Mouse (Mus musculus) liver, embryonic 14.5 days (tissue): Measurements from ENCODE around the gene Hist1h4b. TPM values are rescaled to one million over a fixed set of nuclear protein-coding genes. Genes with fewer than 3 reads are reported as not detected.
"Not testable (repeated sequence)": the region's sequence is repeated elsewhere in the genome, so short reads cannot be mapped to it uniquely, and the experiment has no call there.

Experiments
- ATAC-seq: fragments of 200-750 bp; cut with Nextera tagmentation; 2 replicates; pipeline ENCODE4 v1.8.0; 2017; ENCODE audit warnings: moderate number of reproducible peaks, mild to moderate bottlenecking, moderate library complexity; ENCODE audit not compliant: insufficient read depth
- DNase-seq, 3 experiments: peaks; one replicate each; pipeline ENCODE4 v3.0.0-alpha.2; 2012 to 2013; ENCODE audit warnings: low read depth in 3 of 3, low spot score in 3 of 3
- H3K27ac ChIP-seq: fragments of 300-500 bp; sonication (generic); 2 replicates; pipeline ENCODE4 v1.5.1; 2014; ENCODE audit warnings: moderate library complexity, mild to moderate bottlenecking, control low read depth, inconsistent platforms
- H3K27me3 ChIP-seq: fragments of 300-500 bp; sonication (generic); 2 replicates; pipeline ENCODE4 v1.6.1; 2014; ENCODE audit warnings: mild to moderate bottlenecking, low read length, moderate library complexity; ENCODE audit not compliant: control insufficient read depth, insufficient read depth
- H3K36me3 ChIP-seq: fragments of 300-500 bp; sonication (generic); replicated peaks from 2 replicates; pipeline ENCODE4 v1.6.1; 2014; ENCODE audit warnings: low read depth; ENCODE audit not compliant: control insufficient read depth, insufficient read depth
- H3K4me1 ChIP-seq, 2 experiments: fragments of 200-500 bp in 1 of 2; fragments of 300-500 bp in 1 of 2; sonication (generic) in 1 of 2; replicated peaks; 2 replicates each; pipeline ENCODE4 v1.6.1; 2012 to 2014; ENCODE audit warnings: antibody characterized with exemption in 1 of 2, inconsistent platforms in 1 of 2, low read length in 1 of 2; ENCODE audit not compliant: control insufficient read depth in 2 of 2, insufficient read depth in 2 of 2
- H3K4me2 ChIP-seq: fragments of 300-500 bp; sonication (generic); 2 replicates; pipeline ENCODE4 v1.6.1; 2014; ENCODE audit warnings: low read depth, mild to moderate bottlenecking, control low read depth, moderate library complexity
- H3K4me3 ChIP-seq, 2 experiments: fragments of 200-500 bp in 1 of 2; fragments of 300-500 bp in 1 of 2; sonication (generic) in 1 of 2; 2 replicates each; pipeline ENCODE4 v1.5.1; 2012 to 2014; ENCODE audit warnings: low read depth in 2 of 2, low read length in 2 of 2, mild to moderate bottlenecking in 2 of 2, control low read depth in 1 of 2, inconsistent platforms in 1 of 2, moderate library complexity in 1 of 2; ENCODE audit not compliant: insufficient read depth in 1 of 2
- H3K9ac ChIP-seq: fragments of 300-500 bp; sonication (generic); replicated peaks from 2 replicates; pipeline ENCODE4 v1.6.1; 2014; ENCODE audit warnings: mild to moderate bottlenecking, control low read depth, moderate library complexity
- H3K9me3 ChIP-seq: fragments of 300-500 bp; sonication (generic); 2 replicates; pipeline ENCODE4 v1.6.1; 2016; ENCODE audit warnings: low read length, mixed read lengths; ENCODE audit not compliant: control insufficient read depth
- CTCF ChIP-seq: IDR thresholded peaks from 2 replicates; pipeline ENCODE4 v1.5.1; 2016; ENCODE audit warnings: antibody characterized with exemption, low read depth, control low read depth
- EP300 ChIP-seq: IDR thresholded peaks from 2 replicates; pipeline ENCODE4 v1.6.1; 2016; ENCODE audit warnings: antibody characterized with exemption, low read depth
- WGBS: fragments of 180-500 bp; shearing (Covaris S2); extraction: QIAGEN DNeasy Blood & Tissue Kit; methylation state at CpG from one replicate; pipeline ENCODE4 v1.1.7; 2014; ENCODE audit not compliant: insufficient replicate concordance; 5-methylcytosine and 5-hydroxymethylcytosine counted together
- polyA plus RNA-seq, 2 experiments: library from polyadenylated mRNA; depleted of rRNA in 1 of 2; stranded (reverse) in 1 of 2; unstranded in 1 of 2; fragments of >200 nt; fragmentation: Nextera tagmentation in 1 of 2; extraction: Ambion mirVana in 1 of 2; gene quantifications; 2 replicates each; pipeline versions ENCODE4 v1.2.1 to v1.2.3; 2012 to 2014

The Hist1h4b gene
- polyA plus RNA-seq, 2 experiments, result 5.1 to 21.6 TPM

GRCm38 (mm10) chr13:23761871-23762821, 5.3 kb downstream of the Hist1h4b start, which contains the start of gene Hist1h3a:
Gene Hist1h3a (minus strand): TSS chr13:23762386.
- peak; percentile 65; the same call in 1 of the 2 replicates for TF ChIP-seq EP300
- H3K36me3 ChIP-seq, H3K27me3 ChIP-seq, H3K9me3 ChIP-seq: not testable (repeated sequence)
- DNase-seq (peak; percentile 87 to 88 (median 88)), ATAC-seq (peak; percentile 46)
- peak within 1 kb of the TSS; percentile 99 for H3K27ac ChIP-seq
- peak within 1 kb of the TSS; percentile 93 for H3K9ac ChIP-seq
- H3K4me1 ChIP-seq, result peaks cover 28 to 44% of the 10 kb centered on the region in 2 experiments
- H3K4me3 ChIP-seq, result peak within 1 kb of the TSS; percentile 49 to 62
- H3K4me2 ChIP-seq, result peak within 1 kb of the TSS; percentile 88
- under 1% methylated on average over 29 of the region's 52 CpGs for WGBS

DNA sequence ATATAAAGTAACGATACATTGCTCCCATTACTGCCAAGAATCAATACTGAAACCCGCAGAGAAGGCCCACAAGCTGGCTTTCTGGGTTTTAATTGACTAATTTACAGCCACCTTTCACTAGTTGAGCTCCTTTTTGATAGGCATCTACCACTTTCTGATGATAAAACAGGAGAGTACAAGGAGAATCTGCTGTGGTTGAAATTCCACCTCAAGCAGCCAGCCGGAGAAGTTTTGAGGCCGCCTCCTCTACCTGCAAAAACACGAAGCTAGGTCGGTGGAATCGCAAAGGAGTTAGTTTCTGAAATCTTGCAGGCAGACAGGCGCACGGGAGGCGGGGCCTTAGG, 6.4 kb downstream of the Hist1h4b start:
- peak overlapping the region; percentile 93 for H3K9ac ChIP-seq
- H3K27me3 ChIP-seq, result no peaks in the 10 kb centered on the region
- peaks cover 28 to 37% of the 10 kb centered on the region in 2 experiments for H3K4me1 ChIP-seq
- peak overlapping the region; percentile 99 for H3K27ac ChIP-seq
- ATAC-seq (no peak), DNase-seq (peak in 1 of 3 experiments; percentile 91)
- no peaks in the 10 kb centered on the region for H3K36me3 ChIP-seq
- H3K4me3 ChIP-seq, result peak overlapping the region; percentile 33 to 62; a peak in 3 of 4 replicates
- TF ChIP-seq EP300, result no peak
- TF ChIP-seq CTCF, result no peak
- WGBS, result under 1% methylated on average over 10 of the region's 10 CpGs
- peak overlapping the region; percentile 88 for H3K4me2 ChIP-seq
- H3K9me3 ChIP-seq, result no peaks in the 10 kb centered on the region

- peak in 2 of 3 experiments; percentile 89 to 91 for DNase-seq
- TF ChIP-seq EP300 (peak; percentile 72), CTCF (no peak)
- 2% methylated on average over 34 of the region's 34 CpGs for WGBS
- Histone ChIP-seq H3K27me3 (no peaks in the 10 kb centered on the region), H3K27ac (peak within 1 kb of the TSS; percentile 99), H3K4me2 (peak within 1 kb of the TSS; percentile 88), H3K4me3 (peak within 1 kb of the TSS; percentile 60 to 62), H3K9me3 (no peaks in the 10 kb centered on the region), H3K9ac (peak within 1 kb of the TSS; percentile 93), H3K36me3 (no peaks in the 10 kb centered on the region), H3K4me1 (peaks cover 27 to 37% of the 10 kb centered on the region in 2 experiments)
- ATAC-seq, result peak; percentile 27
Measured at GRCm38 (mm10) chr13:23763586-23764323, 6.9 kb downstream of the Hist1h4b start, which contains the start of gene Hist1h1a. Gene Hist1h1a (plus strand): TSS chr13:23763666.

DNA sequence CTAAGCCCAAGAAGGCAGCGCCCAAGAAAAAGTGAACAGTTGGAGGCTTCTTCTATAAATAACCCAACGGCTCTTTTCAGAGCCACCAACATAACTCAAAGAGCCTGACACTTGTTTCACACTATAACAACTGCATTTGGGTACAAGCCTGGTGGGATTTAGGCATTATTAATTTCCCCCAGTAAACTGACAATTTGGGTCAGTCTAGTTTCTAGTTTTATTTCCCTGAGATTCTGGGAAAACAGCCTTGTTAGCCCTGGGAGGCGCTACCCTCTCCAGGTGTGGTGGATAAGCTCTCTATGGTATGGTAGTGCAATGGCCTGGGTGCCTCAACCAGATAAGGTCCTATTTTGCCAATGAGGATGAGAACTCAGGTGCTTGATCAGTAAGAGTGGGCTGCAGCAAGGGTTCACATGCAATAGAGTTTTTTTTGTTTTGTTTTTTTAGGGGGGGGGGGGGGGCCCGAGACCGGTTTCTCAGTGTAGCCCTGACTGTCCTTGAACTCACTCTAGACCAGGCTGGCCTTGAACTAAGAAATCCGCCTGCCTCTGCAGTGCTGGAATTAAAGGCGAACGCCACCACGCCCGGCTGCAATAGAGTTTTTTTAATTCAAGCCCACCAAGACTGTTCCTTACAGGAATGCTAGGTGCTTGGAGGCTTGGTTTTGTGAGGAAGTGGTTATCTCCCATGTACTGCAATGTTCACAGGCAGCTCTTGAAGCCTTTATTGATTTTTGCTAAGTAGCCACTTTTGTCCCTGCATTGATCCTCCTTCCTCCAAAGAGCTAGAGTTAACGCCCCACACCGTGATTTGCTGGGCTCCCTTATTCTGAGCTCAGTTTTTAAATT, 7.7 kb downstream of the Hist1h4b start:
- peak overlapping the region; percentile 88 for H3K4me2 ChIP-seq
- no peaks in the 10 kb centered on the region for H3K36me3 ChIP-seq
- H3K9me3 ChIP-seq, result no peaks in the 10 kb centered on the region
- WGBS, result 10% methylated on average over 12 of the region's 12 CpGs
- H3K27ac ChIP-seq, result peak overlapping the region; percentile 99
- peak overlapping the region; percentile 93 for H3K9ac ChIP-seq
- peaks cover 19 to 36% of the 10 kb centered on the region in 2 experiments for H3K4me1 ChIP-seq
- ATAC-seq (peak; percentile 12), DNase-seq (peak in 2 of 3 experiments; percentile 68 to 82)
- TF ChIP-seq CTCF (no peak), EP300 (peak; percentile 48)
- H3K27me3 ChIP-seq, result no peaks in the 10 kb centered on the region
- H3K4me3 ChIP-seq, result peak overlapping the region; percentile 60 to 62
